Mouse (Mus musculus): ENCODE data around the gene Nid1. TPM values are rescaled to one million over a fixed set of nuclear protein-coding genes. Genes with fewer than 3 reads are reported as not detected.

Nid1 gene
- total and polyA plus RNA-seq, 2 experiments from 2014 or later: 21.6 to 53.5 TPM

DNA sequence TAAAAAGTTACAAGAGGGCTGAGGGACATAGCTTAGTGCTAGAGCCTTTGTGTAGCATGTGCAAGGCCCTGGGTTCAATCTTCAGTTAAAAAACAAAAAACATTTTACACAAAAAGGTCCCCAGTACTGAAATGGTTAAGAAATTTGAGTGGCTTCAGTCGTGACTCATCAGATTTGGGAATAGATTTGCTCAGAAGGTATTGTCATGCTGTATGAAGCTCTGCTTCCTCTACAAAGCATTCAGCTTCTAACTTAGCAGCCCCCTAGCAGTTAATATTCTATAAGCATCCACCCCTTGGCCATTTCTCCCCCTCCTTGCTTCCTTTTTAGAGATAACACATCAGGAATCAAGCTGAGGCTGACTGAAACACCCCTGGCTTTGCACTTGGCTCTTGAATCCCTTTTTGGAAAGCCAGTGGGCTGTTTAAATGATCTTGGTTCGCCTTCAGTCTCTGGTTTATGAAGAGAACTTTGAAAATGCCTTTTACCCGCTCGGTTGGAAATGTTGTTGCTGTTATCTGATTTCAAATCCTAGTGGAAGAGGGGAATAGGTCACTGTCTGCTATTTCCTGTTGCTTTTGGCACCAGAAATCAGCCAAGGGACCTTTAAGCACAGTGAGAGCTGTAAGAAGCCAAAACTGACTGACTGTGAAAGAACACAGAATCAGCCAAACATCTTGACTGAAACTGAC is 66.5 kb downstream of the Nid1 start:
- H3K9ac ChIP-seq: no peak overlapping the region
- DNase-seq (no peak), ATAC-seq (no peak)
- H3K4me1 ChIP-seq (ENCODE audit: insufficient read depth): no peaks in the 10 kb centered on the region
- H3K4me2 ChIP-seq (ENCODE audit: low read depth): no peak overlapping the region
- TF ChIP-seq CTCF (IDR thresholded peaks at IDR 0.05; ENCODE audit: low read depth): no peak
- H3K36me3 ChIP-seq (ENCODE audit: insufficient read depth): no peaks in the 10 kb centered on the region
- WGBS: 59% methylated on average over 4 of the region's 4 CpGs
- no peaks in the 10 kb centered on the region for H3K27me3 ChIP-seq (ENCODE audit: insufficient read depth, low read length)
- no peaks in the 10 kb centered on the region for H3K9me3 ChIP-seq (ENCODE audit: low read length)
- H3K4me3 ChIP-seq (ENCODE audit: low read depth, low read length): no peak overlapping the region
- H3K27ac ChIP-seq (ENCODE audit: low read depth, low read length): no peak overlapping the region

DNA sequence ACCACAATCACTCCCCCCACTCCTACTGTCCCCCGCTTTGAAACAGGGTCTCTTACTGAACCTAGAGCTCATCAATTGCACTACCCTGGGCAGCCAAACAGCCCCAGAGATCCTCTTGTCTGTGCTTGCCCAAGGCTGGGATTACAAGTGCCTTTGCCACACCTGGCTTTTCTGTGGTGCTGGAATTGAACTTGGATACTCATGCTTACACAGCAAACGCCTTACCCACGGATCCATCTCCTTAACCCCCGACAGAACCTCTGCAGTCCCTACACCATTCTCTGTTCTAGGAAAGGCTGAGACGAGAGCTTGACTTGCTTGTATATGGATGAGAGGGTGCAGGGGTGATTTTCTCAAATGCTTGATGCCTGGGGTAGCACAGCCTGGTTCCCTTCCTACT is 67.7 kb downstream of the Nid1 start:
- ATAC-seq (no peak), DNase-seq (no peak)
- WGBS: 90% methylated on average over 5 of the region's 5 CpGs
- H3K4me1 ChIP-seq (ENCODE audit: insufficient read depth): no peaks in the 10 kb centered on the region
- no peak overlapping the region for H3K9ac ChIP-seq
- H3K4me2 ChIP-seq (ENCODE audit: low read depth): no peak overlapping the region
- no peak overlapping the region for H3K4me3 ChIP-seq (ENCODE audit: low read depth, low read length)
- no peaks in the 10 kb centered on the region for H3K27me3 ChIP-seq (ENCODE audit: insufficient read depth, low read length)
- H3K9me3 ChIP-seq (ENCODE audit: low read length): no peaks in the 10 kb centered on the region
- H3K27ac ChIP-seq (ENCODE audit: low read depth, low read length): no peak overlapping the region
- no peak for TF ChIP-seq CTCF (IDR thresholded peaks at IDR 0.05; ENCODE audit: low read depth)
- H3K36me3 ChIP-seq (ENCODE audit: insufficient read depth): no peaks in the 10 kb centered on the region

DNA sequence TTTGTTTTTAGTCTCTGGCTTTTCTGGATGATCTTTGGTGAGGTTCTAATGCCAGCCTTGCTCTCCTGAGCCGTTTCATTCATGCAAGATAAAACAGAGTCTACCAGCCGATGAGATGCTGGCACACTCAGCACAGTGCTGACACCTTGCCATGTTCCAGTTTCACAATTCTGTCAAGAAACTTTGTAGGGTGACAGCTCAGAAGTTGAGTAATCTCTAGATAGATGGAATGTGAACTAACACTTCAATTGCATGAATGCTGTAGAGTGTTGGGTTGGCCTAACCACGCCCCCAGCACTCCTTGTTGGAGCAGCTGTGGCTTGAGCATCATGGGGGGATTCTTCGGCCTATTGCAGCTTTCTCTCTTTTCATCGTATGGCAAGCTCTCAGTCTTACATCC is 69.2 kb downstream of the Nid1 start:
- no peaks in the 10 kb centered on the region for H3K9me3 ChIP-seq (ENCODE audit: low read length)
- H3K36me3 ChIP-seq (ENCODE audit: insufficient read depth): no peaks in the 10 kb centered on the region
- WGBS: 89% methylated on average over 5 of the region's 5 CpGs
- H3K9ac ChIP-seq: no peak overlapping the region
- no peak overlapping the region for H3K4me2 ChIP-seq (ENCODE audit: low read depth)
- DNase-seq (no peak), ATAC-seq (no peak)
- no peak for TF ChIP-seq CTCF (IDR thresholded peaks at IDR 0.05; ENCODE audit: low read depth)
- no peak overlapping the region for H3K27ac ChIP-seq (ENCODE audit: low read depth, low read length)
- no peaks in the 10 kb centered on the region for H3K4me1 ChIP-seq (ENCODE audit: insufficient read depth)
- H3K4me3 ChIP-seq (ENCODE audit: low read depth, low read length): no peak overlapping the region
- H3K27me3 ChIP-seq (ENCODE audit: insufficient read depth, low read length): no peaks in the 10 kb centered on the region

DNA sequence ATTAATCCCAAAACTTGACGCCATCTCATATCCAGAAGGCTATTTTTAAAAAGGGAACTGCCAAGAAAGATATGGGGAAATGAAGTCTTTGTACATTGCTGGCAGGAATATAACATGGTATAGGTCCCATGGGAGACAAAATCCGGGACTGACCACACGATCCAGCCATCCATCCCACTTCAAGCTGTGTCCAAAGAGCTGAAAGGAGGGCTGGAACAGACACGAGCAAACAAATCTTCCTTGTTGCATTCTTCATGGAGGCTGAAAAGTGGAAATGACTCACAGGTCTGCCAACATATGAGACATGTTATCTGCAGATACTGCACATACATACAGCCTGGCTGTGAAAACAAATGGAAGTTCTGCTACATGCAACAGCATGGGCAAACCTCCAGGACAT is 77.5 kb downstream of the Nid1 start:
- H3K27ac ChIP-seq (ENCODE audit: low read depth, low read length): no peak overlapping the region
- H3K4me3 ChIP-seq (ENCODE audit: low read depth, low read length): no peak overlapping the region
- ATAC-seq: no peak
- no peaks in the 10 kb centered on the region for H3K36me3 ChIP-seq (ENCODE audit: insufficient read depth)
- TF ChIP-seq CTCF (IDR thresholded peaks at IDR 0.05; ENCODE audit: low read depth): no peak
- H3K9ac ChIP-seq: no peak overlapping the region
- 80% methylated on average over 4 of the region's 4 CpGs for WGBS
- no peak overlapping the region for H3K4me2 ChIP-seq (ENCODE audit: low read depth)
- no peaks in the 10 kb centered on the region for H3K27me3 ChIP-seq (ENCODE audit: insufficient read depth, low read length)
- H3K4me1 ChIP-seq (ENCODE audit: insufficient read depth): no peaks in the 10 kb centered on the region
- DNase-seq: no peak
- H3K9me3 ChIP-seq (ENCODE audit: low read length): no peaks in the 10 kb centered on the region

DNA sequence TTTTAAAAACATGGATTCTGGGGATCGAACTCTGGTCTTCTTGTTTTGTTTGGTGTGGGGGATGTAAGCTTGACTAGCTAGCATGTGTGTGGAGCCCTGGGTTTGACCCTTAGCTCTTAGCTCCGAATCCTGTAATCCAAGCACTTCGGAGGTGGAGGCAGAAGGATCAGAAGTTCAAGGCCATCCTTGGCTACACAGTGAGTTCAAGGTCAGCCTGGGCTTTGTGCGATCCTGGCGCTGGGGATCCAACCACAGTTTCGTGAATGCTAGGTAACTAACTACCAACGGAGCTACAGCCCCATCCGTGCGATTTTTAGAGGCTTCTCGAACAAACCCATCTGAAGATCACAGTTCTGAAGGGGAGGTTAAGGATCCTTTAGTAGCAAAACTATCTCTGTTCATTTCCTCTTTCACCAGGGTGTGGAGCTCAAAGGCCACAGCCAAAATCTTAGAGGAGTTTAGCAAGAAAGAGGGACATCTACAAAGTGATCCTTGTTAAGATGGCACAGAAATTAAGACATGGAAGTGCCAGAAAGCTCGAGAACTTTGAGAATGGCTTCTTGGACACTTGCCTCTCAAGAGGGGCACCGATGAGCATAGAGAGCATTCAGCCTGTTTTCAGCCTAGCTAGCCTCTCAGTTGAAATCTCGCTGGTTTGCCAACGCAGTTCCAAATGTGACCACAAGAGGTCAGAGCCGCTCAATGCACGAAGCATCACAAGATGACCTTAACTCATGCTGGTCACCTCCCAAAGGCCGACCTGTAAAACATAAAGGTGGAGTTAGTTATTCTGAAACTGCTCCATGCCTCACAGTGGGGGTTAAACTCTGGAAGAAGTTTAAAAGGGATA is 79.2 kb downstream of the Nid1 start:
- no peak overlapping the region for H3K4me3 ChIP-seq (ENCODE audit: low read depth, low read length)

DNA sequence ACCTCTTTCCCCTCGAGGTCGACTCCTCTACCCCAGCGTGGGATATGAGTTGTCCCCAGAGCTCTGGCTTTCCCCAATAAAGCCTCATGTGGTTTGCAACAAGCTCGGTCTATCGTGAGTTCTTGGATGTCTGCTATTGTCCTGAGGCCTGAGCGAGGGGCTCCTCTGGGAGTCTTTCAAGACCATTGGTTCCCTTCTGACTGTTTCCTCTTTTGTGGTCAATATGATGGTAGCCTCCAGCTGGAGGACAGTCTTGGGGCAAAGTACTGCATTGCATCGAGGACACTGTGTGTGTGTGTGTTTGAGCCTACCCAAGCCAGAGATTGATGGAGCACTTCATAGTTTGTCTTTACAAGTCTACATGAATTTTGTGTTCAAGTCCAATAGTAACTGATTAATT is 80.8 kb downstream of the Nid1 start:
- DNase-seq: no peak
- no peak overlapping the region for H3K4me3 ChIP-seq (ENCODE audit: low read depth, low read length)
- no peak for ATAC-seq
- no peaks in the 10 kb centered on the region for H3K36me3 ChIP-seq (ENCODE audit: insufficient read depth)
- H3K9ac ChIP-seq: no peak overlapping the region
- no peaks in the 10 kb centered on the region for H3K4me1 ChIP-seq (ENCODE audit: insufficient read depth)
- no peak overlapping the region for H3K27ac ChIP-seq (ENCODE audit: low read depth, low read length)
- WGBS: 88% methylated on average over 7 of the region's 7 CpGs
- H3K27me3 ChIP-seq (ENCODE audit: insufficient read depth, low read length): no peaks in the 10 kb centered on the region
- H3K9me3 ChIP-seq (ENCODE audit: low read length): no peaks in the 10 kb centered on the region
- no peak overlapping the region for H3K4me2 ChIP-seq (ENCODE audit: low read depth)
- no peak for TF ChIP-seq CTCF (IDR thresholded peaks at IDR 0.05; ENCODE audit: low read depth)

More for the DNA sequence above, 79.2 kb downstream of the Nid1 start:
- 49% methylated on average over 17 of the region's 17 CpGs for WGBS
- Histone ChIP-seq H3K4me2 (ENCODE audit: low read depth) (peak overlapping the region; percentile 22; the same call in 1 of the 2 replicates), H3K9ac (no peak overlapping the region), H3K9me3 (ENCODE audit: low read length) (no peaks in the 10 kb centered on the region), H3K27ac (ENCODE audit: low read depth, low read length) (no peak overlapping the region), H3K4me1 (ENCODE audit: insufficient read depth) (no peaks in the 10 kb centered on the region), H3K27me3 (ENCODE audit: insufficient read depth, low read length) (no peaks in the 10 kb centered on the region), H3K36me3 (ENCODE audit: insufficient read depth) (no peaks in the 10 kb centered on the region)
- DNase-seq (peak; percentile 86), ATAC-seq (peak; percentile 86)
- peak; percentile 91 for TF ChIP-seq CTCF (IDR thresholded peaks at IDR 0.05; ENCODE audit: low read depth)

DNA sequence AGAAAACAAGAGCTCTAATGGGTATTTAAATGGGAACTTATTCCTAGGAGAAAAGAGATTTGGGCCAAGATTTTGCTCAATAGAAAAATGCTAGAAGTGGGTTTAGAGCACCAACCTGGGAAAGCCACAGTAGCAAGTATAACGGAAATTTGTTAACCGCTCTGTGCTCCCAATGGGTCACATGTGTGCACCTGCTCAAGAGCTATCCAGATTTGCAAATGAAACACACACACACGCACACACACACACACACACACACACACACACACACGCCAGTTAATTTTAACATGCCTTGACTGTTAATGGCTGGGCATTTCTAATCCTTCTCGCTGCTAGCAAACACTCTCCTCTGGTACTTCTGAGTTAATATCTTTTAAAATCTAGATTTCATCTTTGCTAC is 83.1 kb downstream of the Nid1 start:
- Histone ChIP-seq H3K27me3 (ENCODE audit: insufficient read depth, low read length) (no peaks in the 10 kb centered on the region), H3K36me3 (ENCODE audit: insufficient read depth) (no peaks in the 10 kb centered on the region), H3K27ac (ENCODE audit: low read depth, low read length) (no peak overlapping the region), H3K4me3 (ENCODE audit: low read depth, low read length) (no peak overlapping the region), H3K9ac (no peak overlapping the region), H3K4me1 (ENCODE audit: insufficient read depth) (no peaks in the 10 kb centered on the region), H3K4me2 (ENCODE audit: low read depth) (no peak overlapping the region), H3K9me3 (ENCODE audit: low read length) (no peaks in the 10 kb centered on the region)
- WGBS: 92% methylated on average over 5 of the region's 5 CpGs
- no peak for ATAC-seq
- no peak for DNase-seq
- TF ChIP-seq CTCF (IDR thresholded peaks at IDR 0.05; ENCODE audit: low read depth): no peak

Measured in forebrain, postnatal 0 days (tissue).